ENCODE assay signal across 8 mouse cellular contexts in the genomic region with DNA sequence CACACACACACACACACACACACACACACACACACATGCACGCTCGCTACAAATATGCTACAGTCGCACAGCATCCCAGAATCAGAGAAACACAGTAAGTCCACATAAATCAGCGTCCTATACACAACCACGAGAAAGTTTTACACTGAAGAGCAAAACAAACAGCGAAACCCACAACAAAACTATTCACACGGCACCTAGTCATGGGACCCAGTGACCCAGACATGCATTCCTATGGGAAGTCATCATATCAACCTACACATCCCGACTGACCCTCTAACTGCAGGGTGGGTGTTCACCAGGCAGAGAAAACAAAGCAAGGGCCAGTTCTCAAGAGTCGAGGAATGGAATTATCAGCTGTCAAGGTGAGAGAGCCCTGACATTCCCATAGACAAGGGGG. TPM values are rescaled to one million over a fixed set of nuclear protein-coding genes. Genes with fewer than 3 reads are reported as not detected.
DNase-seq lines count a peak whose midpoint lies in the region; ATAC-seq lines count a peak whose summit lies in the region.

No protein-coding gene starts in this region.

- H3K27me3 ChIP-seq in kidney, embryonic 15.5 days: no peaks in the 10 kb centered on the region
- no peaks in the 10 kb centered on the region for H3K27me3 ChIP-seq in hindbrain, embryonic 14.5 days (ENCODE audit: control insufficient read depth, insufficient read depth, low read length)
- H3K27me3 ChIP-seq in midbrain, embryonic 14.5 days (ENCODE audit: control insufficient read depth, insufficient read depth, low read length): no peaks in the 10 kb centered on the region

- no peaks in the 10 kb centered on the region for H3K9me3 ChIP-seq in kidney, embryonic 15.5 days (replicated peaks)
- H3K9me3 ChIP-seq in hindbrain, embryonic 14.5 days (ENCODE audit: control insufficient read depth, low read length): no peaks in the 10 kb centered on the region
- no peaks in the 10 kb centered on the region for H3K9me3 ChIP-seq in midbrain, embryonic 14.5 days (ENCODE audit: control insufficient read depth, low read length)

- peak overlapping the region; percentile 95 for H3K9ac ChIP-seq in kidney, embryonic 15.5 days
- H3K9ac ChIP-seq in hindbrain, embryonic 14.5 days: peak overlapping the region; percentile 96
- H3K9ac ChIP-seq in midbrain, embryonic 14.5 days (replicated peaks; ENCODE audit: low read length): peak overlapping the region; percentile 99

- peaks cover 51% of the 10 kb centered on the region for H3K4me1 ChIP-seq in kidney, embryonic 15.5 days
- peaks cover 15% of the 10 kb centered on the region for H3K4me1 ChIP-seq in brown adipose tissue, adult 24 weeks (ENCODE audit: control insufficient read depth, insufficient read depth, insufficient read length, low read length)
- peaks cover 35% of the 10 kb centered on the region for H3K4me1 ChIP-seq in hindbrain, embryonic 14.5 days (replicated peaks; ENCODE audit: control insufficient read depth, insufficient read depth, low read length)
- peaks cover 32% of the 10 kb centered on the region for H3K4me1 ChIP-seq in midbrain, embryonic 14.5 days (ENCODE audit: control insufficient read depth, insufficient read depth, low read length)

- DNase-seq in kidney, postnatal 25 days: no peak
- DNase-seq in hindbrain, embryonic 14.5 days (ENCODE audit: low spot score): no peak
- DNase-seq in midbrain, embryonic 14.5 days: peak; percentile 35
- no peak for DNase-seq in cerebellum, postnatal 10 days
- no peak for DNase-seq in left cerebral cortex, postnatal 36 days (ENCODE audit: low spot score in 2 of 2)

- WGBS in kidney, embryonic 15.5 days: 31% methylated on average over 9 of the region's 9 CpGs
- WGBS in hindbrain, embryonic 14.5 days: 22% methylated on average over 9 of the region's 9 CpGs
- WGBS in midbrain, embryonic 14.5 days: 24% methylated on average over 9 of the region's 9 CpGs

- peak overlapping the region; percentile 93 for H3K4me3 ChIP-seq in kidney, embryonic 15.5 days (replicated peaks)
- H3K4me3 ChIP-seq in brown adipose tissue, adult 24 weeks (ENCODE audit: insufficient read depth, low read depth, low read length): peak overlapping the region; percentile 63
- H3K4me3 ChIP-seq in hindbrain, embryonic 14.5 days (replicated peaks; ENCODE audit: low read length): peak overlapping the region; percentile 92
- H3K4me3 ChIP-seq in midbrain, embryonic 14.5 days (replicated peaks; ENCODE audit: low read depth, low read length): peak overlapping the region; percentile 88

- peaks cover 5% of the 10 kb centered on the region; the same call in 1 of the 2 replicates for H3K36me3 ChIP-seq in kidney, embryonic 15.5 days
- no peaks in the 10 kb centered on the region for H3K36me3 ChIP-seq in hindbrain, embryonic 14.5 days (replicated peaks; ENCODE audit: control insufficient read depth, insufficient read depth)
- peaks cover 12% of the 10 kb centered on the region; the same call in 1 of the 2 replicates for H3K36me3 ChIP-seq in midbrain, embryonic 14.5 days (ENCODE audit: control insufficient read depth, insufficient read depth, low read length)

- intact Hi-C loops in left cerebral cortex, postnatal 36 days (cut with DNase I): no loop called here

- peak overlapping the region; percentile 61 for H3K4me2 ChIP-seq in kidney, embryonic 15.5 days
- peak overlapping the region; percentile 90 for H3K4me2 ChIP-seq in hindbrain, embryonic 14.5 days (replicated peaks)
- H3K4me2 ChIP-seq in midbrain, embryonic 14.5 days (ENCODE audit: low read length): peak overlapping the region; percentile 86

- peak overlapping the region; percentile 94 for H3K27ac ChIP-seq in kidney, embryonic 15.5 days
- 0 out of 2 replicates have a peak overlapping the region, but pooled peaks have one; percentile 35 for H3K27ac ChIP-seq in brown adipose tissue, adult 24 weeks (replicated peaks; ENCODE audit: low read depth, low read length)
- peak overlapping the region; percentile 99 for H3K27ac ChIP-seq in hindbrain, embryonic 14.5 days
- H3K27ac ChIP-seq in midbrain, embryonic 14.5 days (replicated peaks; ENCODE audit: low read depth, low read length): peak overlapping the region; percentile 99

- no peak for ATAC-seq in kidney, embryonic 15.5 days (replicated peaks; ENCODE audit: low FRiP score)
- ATAC-seq in hindbrain, embryonic 14.5 days (ENCODE audit: low FRiP score): no peak
- ATAC-seq in midbrain, embryonic 14.5 days (ENCODE audit: low FRiP score, low TSS enrichment): no peak
- no peak for ATAC-seq in granulocyte monocyte progenitor cell, adult 5-6 weeks (replicated peaks; ENCODE audit: poor library complexity, severe bottlenecking)

RNA-seq across cellular contexts. Expression of a gene that starts 6.4 kb away (rescaled TPM):
- polyA plus RNA-seq in kidney, embryonic 15.5 days (2015; fragmentation: Nextera tagmentation; extraction: Ambion mirVana): 60.6 and 69.5 TPM in 2 replicates
- 24.7 and 34.9 TPM in 2 replicates for polyA plus RNA-seq in brown adipose tissue, adult 24 weeks (2012; ENCODE audit: insufficient read depth, insufficient read length, missing spikeins)
- polyA plus RNA-seq in hindbrain, embryonic 14.5 days (2014; fragmentation: Nextera tagmentation; extraction: Ambion mirVana): 191 and 198 TPM in 2 replicates
- polyA plus RNA-seq in midbrain, embryonic 14.5 days (2014; fragmentation: Nextera tagmentation; extraction: Ambion mirVana): 205 and 232 TPM in 2 replicates
- total RNA-seq in granulocyte monocyte progenitor cell, adult 5-6 weeks (2014; fragmentation: Nextera tagmentation): 59.3 and 77.5 TPM in 2 replicates
- total RNA-seq in granulocyte monocyte progenitor cell, adult 5-6 weeks (2017): 21.2 and 36.5 TPM in 2 replicates
- total RNA-seq in left cerebral cortex, postnatal 36 days (2021): 100 to 1,000 TPM in 1 of 2 experiments, 10 to 100 TPM in 1; 94.0 to 120 TPM

RNA-seq across cellular contexts. Expression of a gene that starts 22.5 kb away (rescaled TPM):
- polyA plus RNA-seq in kidney, embryonic 15.5 days (2015; fragmentation: Nextera tagmentation; extraction: Ambion mirVana): 1.4 and 2.0 TPM in 2 replicates
- 25.9 and 30.4 TPM in 2 replicates for polyA plus RNA-seq in brown adipose tissue, adult 24 weeks (2012; ENCODE audit: insufficient read depth, insufficient read length, missing spikeins)
- 13.0 and 18.3 TPM in 2 replicates for polyA plus RNA-seq in hindbrain, embryonic 14.5 days (2014; fragmentation: Nextera tagmentation; extraction: Ambion mirVana)
- polyA plus RNA-seq in midbrain, embryonic 14.5 days (2014; fragmentation: Nextera tagmentation; extraction: Ambion mirVana): 5.6 TPM in 2 replicates
- total RNA-seq in granulocyte monocyte progenitor cell, adult 5-6 weeks (2014; fragmentation: Nextera tagmentation): not detected in 2 replicates
- not detected in 2 replicates for total RNA-seq in granulocyte monocyte progenitor cell, adult 5-6 weeks (2017)
- total RNA-seq in left cerebral cortex, postnatal 36 days (2021): 100 to 1,000 TPM; 640 to 844 TPM

RNA-seq across cellular contexts. Expression of a gene that starts 34.2 kb away (rescaled TPM):
- polyA plus RNA-seq in kidney, embryonic 15.5 days (2015; fragmentation: Nextera tagmentation; extraction: Ambion mirVana): 40.6 and 45.0 TPM in 2 replicates
- polyA plus RNA-seq in brown adipose tissue, adult 24 weeks (2012; ENCODE audit: insufficient read depth, insufficient read length, missing spikeins): not detected in 2 replicates
- polyA plus RNA-seq in hindbrain, embryonic 14.5 days (2014; fragmentation: Nextera tagmentation; extraction: Ambion mirVana): 0.55 and 0.67 TPM in 2 replicates
- 0.26 TPM in 1 of 2 replicates, not detected in the other for polyA plus RNA-seq in midbrain, embryonic 14.5 days (2014; fragmentation: Nextera tagmentation; extraction: Ambion mirVana)
- 11.1 TPM in 1 of 2 replicates, not detected in the other for total RNA-seq in granulocyte monocyte progenitor cell, adult 5-6 weeks (2014; fragmentation: Nextera tagmentation)
- not detected in 2 replicates for total RNA-seq in granulocyte monocyte progenitor cell, adult 5-6 weeks (2017)
- 1 to 10 TPM; 2.1 to 4.5 TPM for total RNA-seq in left cerebral cortex, postnatal 36 days (2021)

Comparison
In these comparisons a context has a peak if more than half of its experiments do, and no peak if none do; other contexts are left out.
1. H3K27ac ChIP-seq: peak in every context shown above with its lines; median percentile 99 in hindbrain, embryonic 14.5 days; 99 in midbrain, embryonic 14.5 days; 94 in kidney, embryonic 15.5 days; 35 in brown adipose tissue, adult 24 weeks.
2. RNA of a gene that starts 34.2 kb away (polyA plus RNA-seq): 40.6 to 45.0 TPM in kidney, embryonic 15.5 days; 0.55 to 0.67 TPM in hindbrain, embryonic 14.5 days, not detected in brown adipose tissue, adult 24 weeks and 0.26 TPM in midbrain, embryonic 14.5 days; every median in the first group is over 10 times any median in the second.
3. Peak in every context shown above with its lines, with median percentiles within 50 percentile points of each other: H3K4me2 ChIP-seq, H3K4me3 ChIP-seq and H3K9ac ChIP-seq.